Mouse (Mus musculus) testis, postnatal 10 days (tissue): ENCODE results near the gene Lamc1.

Experiments used
- DNase-seq: peaks from one replicate; pipeline ENCODE4 v3.0.0; 2021; ENCODE audit warnings: low spot score

Gene Lamc1

DNA sequence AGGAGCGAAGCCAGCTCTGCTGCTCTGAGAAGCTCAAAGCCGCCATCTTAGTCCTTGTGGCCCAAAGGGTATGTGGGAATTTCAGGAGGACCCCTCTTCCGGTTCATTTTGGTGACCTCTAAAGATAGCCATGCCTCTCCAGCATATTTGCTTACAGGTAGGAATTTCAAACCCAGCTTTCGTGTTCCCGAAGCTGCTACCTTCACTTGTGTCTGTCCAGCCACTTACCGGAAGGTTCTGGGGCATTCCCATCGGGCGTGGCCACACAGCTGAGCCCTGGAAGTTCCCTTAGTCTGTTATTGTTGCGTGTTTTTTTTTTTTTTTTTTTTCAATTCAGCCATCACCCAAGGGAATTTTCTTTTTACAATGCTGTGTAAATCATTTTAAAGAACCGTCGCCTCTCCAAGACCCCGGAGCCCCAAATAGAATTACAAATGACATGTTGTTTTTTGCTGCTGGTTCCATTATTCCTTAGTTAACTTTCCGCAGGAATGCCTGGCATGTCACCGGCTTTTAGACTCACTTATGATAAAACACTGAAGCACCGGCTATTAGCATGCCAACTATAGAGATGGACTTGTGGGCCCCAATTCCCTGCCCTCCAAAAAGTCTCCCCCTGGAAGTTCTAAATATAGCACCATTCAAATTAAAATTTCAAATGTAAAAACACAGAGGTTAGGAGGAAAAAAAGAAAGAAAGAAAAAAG lies 141.2 kb downstream of the Lamc1 start:
- peak; percentile 38 for DNase-seq

DNA sequence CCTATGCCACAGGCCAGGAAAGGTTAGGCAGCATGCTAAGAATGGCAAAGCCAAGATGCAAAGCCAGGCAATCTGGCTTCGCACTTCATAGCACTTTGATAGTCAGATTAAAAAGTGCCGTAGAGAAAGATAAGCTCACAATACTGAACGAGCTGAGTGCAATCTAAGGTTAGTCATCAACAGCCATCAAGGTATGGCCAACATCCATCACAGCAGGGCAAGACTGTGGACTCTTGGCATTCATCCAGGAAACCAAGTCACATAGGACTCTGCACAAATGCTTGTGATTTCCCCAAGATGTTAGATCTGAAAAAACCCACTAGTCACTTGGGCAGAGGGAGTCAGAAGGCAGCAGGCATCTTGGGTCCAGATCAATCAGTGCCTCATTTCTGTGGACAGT lies 144.5 kb downstream of the Lamc1 start:
- DNase-seq, result no peak

DNA sequence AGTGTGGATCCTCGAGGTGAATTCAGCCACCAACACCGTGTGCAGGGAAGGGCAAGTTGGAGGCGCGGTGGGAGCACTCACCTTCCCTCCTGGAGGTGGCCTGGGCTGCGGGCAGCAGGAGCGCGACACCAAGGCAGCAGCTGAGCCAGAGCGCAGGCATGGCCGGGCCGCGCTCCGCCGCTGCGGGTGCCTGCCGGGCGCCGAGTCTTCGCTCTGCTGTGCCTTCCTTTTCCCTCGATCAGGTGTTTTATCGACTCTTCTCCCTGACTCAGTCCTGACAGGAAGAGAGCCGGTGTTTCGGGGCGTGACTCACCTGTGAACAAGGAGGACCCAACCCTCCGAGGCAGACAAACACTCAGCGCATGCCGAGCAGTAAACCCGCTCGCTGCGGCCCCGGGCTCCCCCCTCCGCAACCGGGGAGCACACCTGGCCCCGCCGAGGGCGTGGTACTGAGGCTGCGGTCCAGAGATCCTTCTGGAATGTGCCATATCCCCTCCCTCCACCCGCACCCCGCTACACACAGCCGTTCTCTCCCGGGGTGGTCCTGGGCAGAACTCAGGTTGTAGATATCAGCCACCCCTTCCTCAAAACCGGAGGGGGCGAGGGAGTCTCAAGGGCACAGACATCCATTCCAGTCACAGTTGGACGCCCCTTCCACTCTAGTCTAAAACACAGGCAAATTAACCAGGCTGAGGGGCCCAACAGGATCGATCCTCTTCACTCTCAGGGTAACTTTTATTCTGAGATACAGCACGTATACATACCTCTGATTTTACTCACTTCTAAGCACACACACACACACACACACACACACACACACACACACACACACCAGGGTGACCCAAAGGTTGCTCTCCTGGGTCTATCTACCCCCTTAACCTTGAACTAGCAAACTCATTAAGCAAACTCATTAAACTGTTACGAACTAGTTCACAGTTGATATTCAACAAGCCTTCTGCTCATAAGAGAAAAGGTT lies 146.5 kb downstream of the Lamc1 start, which contains the start of gene Lamc2:
Lamc2 (minus strand) TSS at position 620 of the 976 bp plus-strand sequence.
- peak; percentile 49 for DNase-seq

DNA sequence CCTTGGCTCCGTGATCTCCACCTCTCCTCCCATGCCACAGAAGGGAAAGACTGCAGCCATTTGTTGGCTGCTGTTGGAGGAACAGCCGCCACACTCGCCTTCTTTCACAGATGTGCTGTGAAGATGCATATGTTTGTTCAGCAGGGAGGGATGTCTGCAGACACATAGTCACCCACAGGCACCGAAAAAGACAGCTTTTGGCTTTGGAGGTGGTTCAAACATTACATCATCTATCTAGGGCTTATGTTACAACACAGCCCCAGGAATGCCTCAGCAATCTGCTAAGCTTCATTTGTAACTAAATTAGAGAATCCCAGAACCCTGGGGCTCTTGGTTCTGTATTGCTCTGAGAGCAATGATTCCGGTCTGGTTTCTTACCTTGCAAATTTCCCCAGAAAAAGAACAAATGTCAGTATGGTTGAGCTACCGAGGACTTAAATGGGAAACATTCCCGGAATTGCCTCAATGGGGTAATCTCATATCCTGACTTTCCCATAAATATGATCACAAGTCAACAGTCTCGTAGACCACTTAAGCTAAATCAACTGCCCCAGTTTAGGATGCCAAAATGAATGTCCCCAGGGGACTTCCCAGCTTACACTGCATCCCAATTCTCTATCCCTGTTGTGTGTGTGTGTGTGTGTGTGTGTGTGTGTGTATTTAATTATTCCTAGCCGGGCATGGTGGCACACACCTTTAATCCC lies 151.8 kb downstream of the Lamc1 start:
- DNase-seq, result no peak

DNA sequence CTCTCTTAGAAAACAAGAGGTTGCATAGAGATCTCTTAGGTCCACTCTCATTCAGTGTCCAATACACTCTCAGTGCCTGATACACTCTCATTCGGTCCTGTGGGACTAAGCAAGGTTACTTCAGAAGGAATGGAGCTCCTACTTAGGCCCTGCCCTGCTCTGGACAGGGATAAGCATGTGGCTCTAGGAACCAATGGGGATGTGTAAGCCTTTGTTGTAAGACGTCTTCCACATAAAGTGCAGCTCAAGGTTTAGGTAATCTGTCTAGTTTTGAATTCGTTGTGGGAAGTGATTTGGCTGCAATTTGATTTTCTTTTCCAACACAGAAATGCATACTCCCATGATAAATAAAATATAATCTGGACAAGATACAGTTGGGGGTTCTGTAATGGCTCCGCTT lies 152.4 kb downstream of the Lamc1 start:
- DNase-seq, result no peak

DNA sequence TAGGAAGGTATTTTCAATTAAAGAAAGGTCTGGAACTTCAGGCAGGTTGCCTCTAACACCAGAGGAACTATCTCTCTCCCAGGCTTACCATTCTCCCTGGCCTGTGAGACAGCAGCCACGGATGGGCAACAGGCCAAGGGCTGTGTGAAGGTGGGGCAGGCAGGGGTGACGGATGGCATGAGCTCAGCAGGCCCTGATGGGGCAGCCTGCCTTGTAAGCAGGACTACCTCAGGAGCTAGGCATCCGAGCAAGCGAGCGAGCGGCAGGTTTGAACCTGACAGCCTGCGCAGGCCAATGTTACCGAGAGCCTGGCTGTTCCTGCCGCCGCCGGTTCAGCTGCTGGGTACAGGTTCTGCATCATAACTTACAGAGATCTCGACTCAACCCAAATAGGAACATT lies 157.8 kb downstream of the Lamc1 start:
- DNase-seq, result peak; percentile 79

DNA sequence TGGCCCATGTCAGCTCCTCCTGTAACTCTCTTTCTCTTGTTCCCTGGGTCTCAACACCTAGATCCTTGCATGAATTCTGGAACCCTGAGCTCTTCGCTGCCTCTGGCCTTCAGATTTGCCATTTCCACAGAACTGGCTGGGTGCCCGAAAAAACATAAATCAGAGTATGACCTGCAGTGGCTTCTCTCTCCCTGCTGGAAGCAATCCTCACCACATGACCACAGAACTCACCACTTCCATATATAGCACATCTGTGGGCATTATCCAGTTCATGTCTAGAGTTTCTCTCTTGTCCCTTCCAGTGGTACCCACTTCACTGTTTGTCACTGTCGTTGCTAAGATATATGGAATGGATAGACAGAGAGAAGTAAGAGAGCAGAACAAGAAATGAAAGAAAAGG lies 159.3 kb downstream of the Lamc1 start:
- DNase-seq, result peak; percentile 60

DNA sequence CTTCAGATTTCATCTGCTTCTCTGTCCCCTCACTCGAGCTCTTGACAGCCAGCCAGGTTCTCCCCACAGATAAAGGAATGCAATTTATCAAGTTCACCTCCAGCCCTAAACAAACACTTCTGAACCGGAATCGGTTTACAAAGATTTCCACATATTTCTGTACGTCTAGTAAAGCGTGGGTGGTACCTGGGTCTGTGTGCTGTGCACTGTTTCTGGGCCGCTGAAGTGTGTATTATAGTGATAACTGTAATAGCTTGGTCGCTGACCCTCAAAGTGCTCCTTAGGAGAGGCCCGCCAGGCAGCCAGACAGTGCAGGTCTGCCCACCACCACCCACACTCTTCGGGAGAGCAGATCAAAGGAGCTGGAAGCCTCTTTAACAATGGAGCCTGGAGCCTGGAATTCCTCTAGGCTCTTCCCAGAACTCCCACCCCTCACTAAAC lies 160.3 kb downstream of the Lamc1 start:
- DNase-seq, result no peak

DNA sequence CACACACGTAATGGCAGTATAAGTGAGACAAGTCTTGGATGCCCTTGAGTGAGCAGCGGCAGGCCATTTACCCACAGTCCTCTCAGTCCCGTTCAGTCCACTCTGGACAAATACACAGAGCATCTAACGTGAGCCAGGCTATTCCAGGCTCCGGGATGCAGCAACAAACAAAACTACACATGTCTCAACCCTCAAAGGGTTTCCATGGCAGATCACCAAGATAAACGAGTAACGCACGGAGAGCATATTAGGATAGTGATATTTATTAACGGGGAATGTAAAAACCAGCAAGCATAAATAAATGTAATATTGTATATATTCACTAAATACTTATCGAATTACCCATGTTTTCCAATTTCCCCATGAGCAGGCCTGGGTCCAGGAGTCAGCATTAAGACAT lies 161.6 kb downstream of the Lamc1 start:
- DNase-seq, result no peak
